ENCODE assay signal across 8 mouse cellular contexts in genomic region chr14:120847006-120847405, GRCm38 (mm10).
DNase-seq lines count a peak whose midpoint lies in the region.

No protein-coding gene starts in this region.

- H3K4me1 ChIP-seq in heart, embryonic 10.5 days, result peaks cover 51% of the 10 kb centered on the region

- H3K36me3 ChIP-seq in heart, embryonic 10.5 days, result no peaks in the 10 kb centered on the region

- peak; percentile 8 to 19 for DNase-seq in kidney, postnatal 36 days
- no peak for DNase-seq in kidney, postnatal 14 days
- peak; percentile 50 for DNase-seq in adrenal gland, postnatal 10 days
- peak; percentile 87 for DNase-seq in heart, embryonic 10.5 days (ENCODE audit: low spot score)
- DNase-seq in lung, postnatal 10 days, result peak; percentile 45
- DNase-seq in cerebellum, adult 18-20 months, result no peak
- DNase-seq in thymus, postnatal 36 days, result no peak
- no peak for DNase-seq in layer of hippocampus, postnatal 25 days (ENCODE audit: extremely low spot score in 1 of 2, low spot score in 1 of 2)

- H3K9me3 ChIP-seq in heart, embryonic 10.5 days, result no peaks in the 10 kb centered on the region

- H3K4me3 ChIP-seq in heart, embryonic 10.5 days, result no peak overlapping the region

- WGBS in heart, embryonic 10.5 days, result 38% methylated on average over 5 of the region's 5 CpGs

- H3K27ac ChIP-seq in heart, embryonic 10.5 days, result peak overlapping the region; percentile 85

- no peaks in the 10 kb centered on the region for H3K27me3 ChIP-seq in heart, embryonic 10.5 days (ENCODE audit: insufficient read depth, poor library complexity, severe bottlenecking)

Comparison
In these comparisons a context has a peak if more than half of its experiments do, and no peak if none do; other contexts are left out.
1. DNase-seq: peak in kidney, postnatal 36 days (2 of 2), adrenal gland, postnatal 10 days (single experiment), heart, embryonic 10.5 days (single experiment) and lung, postnatal 10 days (single experiment); none in kidney, postnatal 14 days (single experiment), cerebellum, adult 18-20 months (0 of 2), thymus, postnatal 36 days (0 of 2) and layer of hippocampus, postnatal 25 days (0 of 2).